Mouse (Mus musculus) lung, adult 2 months (tissue): ENCODE data around the gene Nudt21. TPM values are rescaled to one million over a fixed set of nuclear protein-coding genes. Genes with fewer than 3 reads are reported as not detected.

Source experiments
- DNase-seq: peaks from one replicate; pipeline ENCODE4 v3.0.0; 2022
- H3K4me1 ChIP-seq: fragments of 200-500 bp; 2 replicates; pipeline ENCODE4 v1.6.1; 2011; ENCODE audit warnings: low read length; ENCODE audit not compliant: control insufficient read depth, insufficient read depth
- H3K4me3 ChIP-seq: fragments of 200-500 bp; replicated peaks from 2 replicates; pipeline ENCODE3; 2011; ENCODE audit warnings: low read depth, mild to moderate bottlenecking, control low read depth, low read length; ENCODE audit errors: extremely low read depth
- CTCF ChIP-seq: fragments of 200-500 bp; IDR thresholded peaks from 2 replicates; pipeline ENCODE4 v1.5.1; 2011; ENCODE audit warnings: mild to moderate bottlenecking, low read length, control low read depth; ENCODE audit not compliant: insufficient read depth
- POLR2A ChIP-seq: fragments of 200-500 bp; IDR thresholded peaks from 2 replicates; pipeline ENCODE4 v1.6.1; 2011; ENCODE audit warnings: low read depth, mild to moderate bottlenecking, control low read depth, low read length, borderline replicate concordance; ENCODE audit errors: extremely low read depth
- WGBS: fragments of 180-500 bp; shearing (Covaris S2); methylation state at CpG from one replicate; pipeline ENCODE4 v1.1.7; 2018; 5-methylcytosine and 5-hydroxymethylcytosine counted together
- polyA plus RNA-seq: library from polyadenylated mRNA; depleted of rRNA; stranded (reverse); fragments of >200 nt; gene quantifications from 2 replicates; pipeline ENCODE4 v1.2.3, GENCODE M21; 2012

Nudt21 gene
- polyA plus RNA-seq, 1 experiment, result 25.0 TPM

DNA sequence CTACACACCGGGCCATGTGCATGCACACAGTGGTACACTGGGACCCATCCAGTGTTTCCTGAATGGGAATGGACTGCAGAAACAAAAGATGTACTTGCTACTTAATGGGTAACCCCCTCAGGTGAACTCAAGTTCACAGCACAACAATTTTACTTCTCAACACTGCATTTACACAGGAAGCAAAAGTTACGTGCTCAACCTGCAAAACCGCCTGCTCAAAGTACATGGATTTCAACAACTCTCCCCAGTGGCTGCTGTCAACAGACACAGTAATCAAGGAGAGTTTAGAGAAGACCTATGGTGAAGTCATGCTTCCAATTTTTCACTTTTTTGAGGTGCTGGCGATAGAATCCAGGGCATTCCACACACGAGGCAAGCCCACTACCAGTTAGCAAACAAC lies 1.6 kb downstream of the Nudt21 start:
- TF ChIP-seq CTCF (no peak), POLR2A (no peak)
- H3K4me3 ChIP-seq, result no peak overlapping the region
- peaks cover 12% of the 10 kb centered on the region for H3K4me1 ChIP-seq
- DNase-seq, result no peak
- WGBS, result 50% methylated on average over 5 of the region's 5 CpGs

GRCm38 (mm10) chr8:94033601-94034000 lies 3.2 kb downstream of the Nudt21 start:
- 92% methylated on average over 3 of the region's 3 CpGs for WGBS
- no peak for TF ChIP-seq CTCF
- no peak for TF ChIP-seq POLR2A
- H3K4me1 ChIP-seq, result peaks cover 12% of the 10 kb centered on the region
- no peak overlapping the region for H3K4me3 ChIP-seq
- DNase-seq, result no peak

- WGBS, result 92% methylated on average over 9 of the region's 9 CpGs
- peaks cover 2% of the 10 kb centered on the region; the same call in 1 of the 2 replicates for H3K4me1 ChIP-seq
- DNase-seq, result no peak
- TF ChIP-seq POLR2A, result no peak
- TF ChIP-seq CTCF, result no peak
- no peak overlapping the region for H3K4me3 ChIP-seq
Measured at GRCm38 (mm10) chr8:94029701-94030100, 7.1 kb downstream of the Nudt21 start.

- DNase-seq, result no peak
- no peaks in the 10 kb centered on the region for H3K4me1 ChIP-seq
- no peak for TF ChIP-seq CTCF
- TF ChIP-seq POLR2A, result no peak
- no peak overlapping the region for H3K4me3 ChIP-seq
- WGBS, result 94% methylated on average over 6 of the region's 6 CpGs
Measured at GRCm38 (mm10) chr8:94023916-94024315, 12.9 kb downstream of the Nudt21 start.

- Histone ChIP-seq H3K4me3 (peak overlapping the region; percentile 78), H3K4me1 (peaks cover 11% of the 10 kb centered on the region)
- 25% methylated on average over 7 of the region's 7 CpGs for WGBS
- no peak for DNase-seq
- no peak for TF ChIP-seq POLR2A
- no peak for TF ChIP-seq CTCF
Measured at GRCm38 (mm10) chr8:94013026-94013612, 23.7 kb downstream of the Nudt21 start.

DNA sequence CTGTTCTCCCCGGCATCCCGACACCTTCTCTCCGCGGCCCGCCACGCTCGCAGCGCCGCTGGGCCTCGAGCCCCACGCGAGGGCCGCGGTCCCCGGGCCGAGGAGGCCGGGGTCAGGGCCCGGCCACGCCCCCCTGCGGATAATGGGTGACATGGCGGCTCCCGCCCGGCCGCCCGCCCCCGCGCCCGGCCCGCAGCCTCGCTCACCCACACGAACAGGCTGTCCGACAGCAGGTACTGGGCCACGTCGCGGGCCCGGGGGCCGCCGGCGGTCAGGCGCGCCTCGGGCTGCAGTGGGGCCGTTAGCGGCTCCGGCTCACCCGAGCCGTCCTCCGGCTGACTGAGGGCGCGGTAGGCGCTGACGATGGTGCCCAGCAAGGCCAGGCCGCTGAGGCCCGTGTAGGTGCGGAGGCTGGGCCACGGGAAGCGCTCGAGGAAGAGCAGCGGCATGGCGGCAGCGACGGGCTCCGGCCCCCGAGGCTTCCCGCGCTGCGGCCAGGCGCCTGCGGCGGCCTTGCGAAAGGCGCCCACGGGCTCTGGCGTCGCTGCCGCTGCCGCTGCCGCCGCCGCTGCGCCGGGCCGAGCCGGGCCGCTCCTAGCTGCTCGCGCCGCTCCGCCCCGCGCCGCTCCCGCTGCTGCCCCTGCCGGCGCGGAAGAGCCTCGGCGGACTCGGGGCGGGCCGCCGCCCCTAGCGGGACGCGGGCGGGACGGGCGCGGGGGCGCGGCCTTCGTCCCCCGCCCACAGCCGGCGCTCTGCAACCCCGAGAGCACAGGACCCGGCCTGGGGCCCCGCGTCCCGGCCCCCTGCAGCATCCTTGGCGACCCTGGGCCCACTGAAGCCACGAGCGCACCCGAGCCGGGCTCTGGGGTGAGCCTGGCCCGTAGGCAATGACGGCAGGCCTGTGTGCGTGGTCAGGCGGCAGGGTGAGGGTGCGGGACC lies 24.5 kb downstream of the Nudt21 start, which contains the start of gene Amfr:
Gene Amfr, minus strand, starts transcription at position 830 of the 939 bp plus-strand sequence.
- under 1% methylated on average over 126 of the region's 130 CpGs for WGBS

DNA sequence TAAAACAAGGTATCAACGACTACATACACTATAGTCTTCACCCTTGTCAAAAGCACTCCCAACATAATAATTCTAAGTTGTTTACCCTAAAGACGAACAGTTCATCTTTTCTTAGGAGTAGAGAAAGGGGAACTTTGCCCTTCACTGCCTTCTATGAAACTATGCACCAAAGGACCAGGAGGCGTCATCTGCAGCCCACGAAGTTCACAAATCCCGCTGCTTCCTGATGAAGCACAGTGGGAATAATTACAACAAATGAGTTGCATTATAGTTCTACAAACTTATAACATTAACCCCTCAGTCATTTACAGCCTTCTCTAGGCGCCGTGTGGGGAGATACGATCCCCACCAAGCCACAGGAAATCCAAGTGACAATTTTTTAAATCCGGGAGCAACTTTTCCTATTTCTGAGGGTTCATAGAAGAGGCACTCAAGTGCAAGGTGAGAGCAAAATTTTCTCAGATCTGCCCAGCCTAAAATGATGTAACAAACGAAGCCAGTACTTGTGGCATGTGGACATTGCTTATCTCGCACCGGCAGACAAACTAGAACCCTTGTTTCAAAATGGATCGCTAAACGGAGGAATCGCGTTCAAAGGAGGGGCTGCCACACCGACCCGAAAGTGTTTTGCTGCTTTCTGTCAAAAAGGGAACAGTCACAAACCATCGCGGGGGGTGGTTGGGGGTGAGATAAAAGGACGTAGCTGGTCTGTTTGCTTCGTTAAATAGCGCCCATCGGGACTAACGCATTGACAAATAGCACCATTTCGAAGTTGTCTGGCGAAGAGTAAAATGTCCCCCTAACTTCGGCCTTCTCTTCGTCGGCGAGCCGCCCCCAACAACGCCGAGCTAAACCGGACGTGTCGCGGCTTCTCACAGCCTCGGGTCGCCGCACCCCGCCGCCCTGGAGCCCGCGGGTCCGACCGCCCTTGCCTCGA lies 25.5 kb downstream of the Nudt21 start:
- 2% methylated on average over 48 of the region's 48 CpGs for WGBS

More for the DNA sequence above, 24.5 kb downstream of the Nudt21 start, which contains the start of gene Amfr:
- TF ChIP-seq POLR2A (no peak), CTCF (no peak)
- peak within 1 kb of the TSS; percentile 78 for H3K4me3 ChIP-seq
- DNase-seq, result peak; percentile 70
- peaks cover 11% of the 10 kb centered on the region for H3K4me1 ChIP-seq

DNA sequence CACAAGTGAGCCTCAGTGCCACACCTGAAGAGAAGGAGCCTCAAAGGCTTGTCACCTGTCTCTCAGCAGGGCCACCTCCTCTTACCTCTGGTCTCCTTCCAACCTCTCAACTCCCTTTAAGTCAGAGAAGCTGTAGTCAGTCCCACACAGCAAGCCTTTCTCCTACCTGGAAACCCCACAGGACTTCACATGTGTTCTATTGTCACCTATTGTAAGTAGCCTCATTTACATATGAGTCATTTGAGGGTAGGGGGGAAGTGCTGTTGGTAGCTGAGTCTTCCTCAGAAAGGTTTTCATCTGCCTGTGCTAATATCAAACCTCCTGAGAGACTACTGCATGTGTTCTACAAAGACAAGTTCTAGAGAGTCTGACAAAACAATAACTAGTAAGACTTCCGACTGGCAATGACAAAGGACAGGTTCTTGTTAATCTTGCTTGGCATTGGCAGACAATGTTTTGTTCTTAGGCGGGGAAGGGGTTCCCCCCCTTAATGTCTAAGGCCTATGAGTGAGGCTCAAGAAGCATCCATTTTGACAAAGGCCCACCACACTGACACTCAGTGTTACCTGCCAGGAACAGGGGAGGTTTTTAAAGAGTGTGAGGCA lies 26.6 kb downstream of the Nudt21 start:
- TF ChIP-seq POLR2A (no peak), CTCF (no peak)
- Histone ChIP-seq H3K4me1 (peaks cover 11% of the 10 kb centered on the region), H3K4me3 (no peak overlapping the region)
- DNase-seq, result no peak
- 57% methylated on average over 2 of the region's 2 CpGs for WGBS

More for the DNA sequence above, 25.5 kb downstream of the Nudt21 start:
- no peak for DNase-seq
- Histone ChIP-seq H3K4me1 (peaks cover 11% of the 10 kb centered on the region), H3K4me3 (peak overlapping the region; percentile 78)
- TF ChIP-seq POLR2A, result no peak
